Mouse (Mus musculus) frontal cortex, adult 2 months (tissue): ENCODE data around the gene Zfp292. TPM values are rescaled to one million over a fixed set of nuclear protein-coding genes. Genes with fewer than 3 reads are reported as not detected.

ENCODE experiments used
- DNase-seq, 2 experiments: peaks; one replicate each; pipeline ENCODE4 v3.0.0; 2022; ENCODE audit warnings: low spot score in 1 of 2; ENCODE audit errors: extremely low spot score in 1 of 2
- polyA plus RNA-seq: library from polyadenylated mRNA; depleted of rRNA; stranded (reverse); fragments of >200 nt; gene quantifications from 2 replicates; pipeline ENCODE4 v1.2.3, GENCODE M21; 2012; rRNA removed

The Zfp292 gene
- polyA plus RNA-seq, 1 experiment, result 9.3 TPM

DNA sequence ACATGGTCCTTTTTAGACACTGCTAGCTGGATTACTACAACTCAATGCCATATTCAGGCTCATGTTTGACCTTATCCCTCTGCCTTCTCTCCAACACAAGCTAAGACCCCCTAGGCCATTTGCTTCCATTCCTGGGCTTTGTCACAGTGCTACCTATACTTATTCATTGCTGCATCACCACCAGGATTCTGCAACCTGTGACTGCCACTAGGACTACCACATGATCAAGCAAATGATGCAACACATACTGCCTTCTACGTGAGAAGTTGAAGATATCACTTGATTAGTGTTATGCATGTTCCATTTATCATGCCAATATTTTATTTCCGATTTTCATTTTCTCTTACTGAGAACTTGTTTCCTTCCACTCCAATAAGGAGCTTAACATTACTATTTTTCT is 84.8 kb downstream of the Zfp292 start:
- DNase-seq, result no peak

DNA sequence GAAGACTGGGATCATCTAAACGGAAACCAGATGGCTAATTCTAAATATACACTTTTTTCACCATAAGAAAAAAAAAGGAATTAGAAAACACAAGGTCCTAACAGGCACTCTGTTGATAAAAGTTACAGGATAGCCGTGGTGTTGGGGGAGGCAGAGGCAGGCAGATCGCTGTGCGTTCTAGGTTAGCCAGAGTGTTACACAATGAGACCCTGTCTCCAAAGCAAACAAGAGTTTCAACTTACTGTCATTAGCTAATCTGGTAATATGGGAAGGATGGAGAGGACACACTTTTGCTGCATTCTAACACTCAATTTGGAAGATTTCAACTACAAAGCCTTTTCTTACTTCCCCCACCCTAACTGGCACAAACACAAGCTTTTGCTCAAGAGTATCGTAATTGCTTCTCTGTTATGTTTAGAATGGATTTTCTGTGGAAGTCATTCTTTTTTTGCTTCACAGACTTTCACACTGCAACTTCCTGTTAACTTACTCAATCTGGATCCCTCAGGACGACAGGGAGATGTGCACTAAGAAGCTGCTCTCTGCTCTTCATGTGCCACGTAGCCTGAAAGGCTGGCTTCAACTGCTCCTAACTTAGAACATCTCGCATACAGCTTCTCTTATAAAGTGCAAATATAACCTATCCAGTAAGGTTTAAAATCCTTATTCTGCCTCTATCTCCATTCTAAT is 85.3 kb downstream of the Zfp292 start:
- DNase-seq, result peak in 1 of 2 experiments; percentile 11

DNA sequence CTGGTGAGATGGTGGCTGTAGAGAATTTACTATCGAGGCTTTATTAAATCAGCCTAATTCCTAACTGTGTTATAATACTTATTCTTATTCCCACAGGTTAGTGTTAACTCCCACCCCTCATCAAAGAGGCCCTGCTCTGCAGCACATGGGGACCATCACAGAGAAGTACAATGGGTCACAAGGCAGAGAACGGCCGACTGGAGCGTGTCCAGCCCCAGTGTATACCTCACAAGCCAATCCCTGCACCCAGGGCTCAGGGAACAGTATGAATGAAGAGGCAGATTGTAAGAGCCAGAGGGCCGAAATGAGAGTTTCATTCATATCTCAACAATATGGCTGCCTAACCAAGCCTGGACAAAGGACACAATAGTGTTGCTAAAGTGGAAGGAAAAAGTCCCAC is 86.5 kb downstream of the Zfp292 start:
- DNase-seq, result no peak

DNA sequence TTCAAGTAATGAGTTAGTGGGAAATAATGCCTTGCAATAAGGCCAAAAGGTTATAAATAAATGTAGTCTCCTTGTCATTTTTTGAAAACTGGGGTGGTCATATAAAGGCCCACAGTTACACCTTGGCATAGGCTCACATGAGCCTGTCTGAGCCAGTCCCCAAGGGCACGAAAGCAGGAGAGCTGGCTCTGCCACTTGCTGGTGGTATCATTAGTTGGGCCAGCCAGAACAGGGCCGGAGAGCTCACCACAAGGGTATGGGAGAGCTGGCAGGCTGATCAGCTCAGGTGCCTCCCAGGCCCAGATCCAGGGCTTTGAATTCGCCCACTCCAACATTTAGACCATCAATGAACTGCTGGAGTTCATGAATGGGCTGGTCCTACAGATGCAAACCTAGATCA is 96.3 kb downstream of the Zfp292 start:
- DNase-seq, result no peak

DNA sequence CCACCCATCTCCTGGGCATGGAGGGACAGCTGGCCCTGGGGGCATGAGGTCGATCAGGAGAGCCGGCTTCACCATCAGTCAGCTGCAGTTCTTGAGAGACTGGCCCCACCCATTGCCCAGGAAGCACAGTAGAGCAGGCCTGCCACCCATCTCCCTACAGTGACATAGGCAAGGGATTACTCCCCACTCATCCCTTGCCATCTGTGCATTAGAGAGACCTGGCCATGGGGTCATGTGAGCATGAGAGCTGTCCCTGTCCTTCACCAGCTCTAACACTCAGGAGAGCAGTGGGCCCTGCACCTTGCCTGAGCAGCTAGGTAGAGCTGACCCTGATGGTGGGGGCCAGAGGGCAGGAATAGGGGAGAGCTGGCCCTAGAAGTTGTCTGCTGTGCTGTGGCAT is 97.1 kb downstream of the Zfp292 start:
- no peak for DNase-seq

DNA sequence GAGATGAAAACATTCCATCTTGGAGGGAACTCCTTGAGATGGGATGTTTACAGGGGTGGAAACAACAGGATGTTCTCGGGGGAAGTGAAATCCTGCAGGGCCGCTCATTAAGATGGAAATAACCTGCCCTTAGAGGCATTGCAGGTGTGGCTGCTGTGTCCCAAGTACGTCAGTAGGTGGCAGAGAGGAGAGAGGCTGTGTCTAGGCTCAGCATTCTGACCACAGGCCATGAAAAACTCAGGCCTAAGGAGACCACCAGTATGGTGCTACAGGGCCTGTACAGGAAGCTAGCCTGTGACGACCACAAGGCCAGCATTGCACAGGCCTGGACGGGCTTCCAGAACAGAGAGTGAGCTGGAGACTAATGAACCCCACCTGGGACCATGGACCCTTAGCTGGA is 97.9 kb downstream of the Zfp292 start:
- no peak for DNase-seq

DNA sequence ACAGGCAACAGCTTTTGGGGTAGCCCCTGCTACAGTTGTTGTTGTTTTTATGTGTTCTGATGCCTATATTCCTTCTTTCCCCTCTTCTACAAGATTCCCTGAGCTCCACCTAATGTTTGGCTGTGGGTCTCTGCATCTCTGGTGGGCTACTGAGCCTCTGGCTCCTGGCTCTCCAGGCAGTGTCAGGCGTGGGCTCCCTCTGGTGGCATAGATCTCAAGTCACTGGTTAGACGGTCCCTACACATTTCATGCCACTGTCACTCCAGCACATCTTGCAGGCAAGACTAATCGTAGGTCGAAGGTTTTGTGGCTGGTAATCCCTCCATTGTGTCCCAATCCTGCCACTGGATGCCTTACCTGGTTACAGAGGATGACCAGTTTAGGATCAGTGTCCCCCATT is 100.0 kb downstream of the Zfp292 start:
- DNase-seq, result no peak

DNA sequence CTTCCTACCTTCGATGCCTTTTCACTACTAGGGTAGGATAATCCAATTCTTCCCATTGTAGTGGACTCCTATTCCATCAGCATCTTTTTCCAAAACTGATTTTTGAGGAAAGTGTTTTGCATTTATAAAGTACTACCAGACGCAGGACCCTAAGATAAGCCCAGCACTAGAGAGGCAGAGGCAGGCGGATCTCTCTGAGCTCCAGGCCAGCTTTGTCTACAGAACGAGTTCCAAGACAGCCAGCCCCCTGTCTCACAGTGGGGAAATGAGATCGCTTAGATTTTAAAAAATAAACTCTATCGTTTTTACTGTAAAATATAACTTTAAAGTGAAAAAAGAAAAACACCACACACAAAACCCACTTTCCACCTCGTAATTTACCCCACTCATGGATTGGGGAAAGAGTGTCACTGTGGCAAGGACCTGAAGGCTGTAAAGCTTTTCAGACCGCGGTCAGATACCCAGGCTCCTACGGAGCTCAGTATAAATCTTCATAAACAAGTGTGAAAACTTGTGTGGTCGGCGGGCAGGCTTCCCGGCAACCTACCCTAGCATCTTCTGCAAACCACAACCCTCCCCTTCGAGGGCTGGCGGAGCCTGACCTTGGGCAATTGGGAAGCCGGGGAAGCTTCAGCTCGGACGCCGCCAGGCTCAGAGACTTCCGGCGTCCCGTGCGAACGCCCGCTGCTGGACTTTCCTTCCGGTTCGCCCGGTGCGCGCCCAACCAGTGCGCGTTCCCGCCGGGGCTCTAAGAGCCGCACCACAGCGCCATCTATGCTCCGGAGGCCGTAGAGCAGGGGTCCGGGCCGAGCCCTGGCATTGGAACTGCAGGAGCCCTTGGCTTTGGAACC is 104.9 kb downstream of the Zfp292 start, which contains the start of gene Smim8:
Gene Smim8 (minus strand): TSS at position 747 of the 851 bp plus-strand sequence.
- peak; percentile 61 to 94 for DNase-seq

DNA sequence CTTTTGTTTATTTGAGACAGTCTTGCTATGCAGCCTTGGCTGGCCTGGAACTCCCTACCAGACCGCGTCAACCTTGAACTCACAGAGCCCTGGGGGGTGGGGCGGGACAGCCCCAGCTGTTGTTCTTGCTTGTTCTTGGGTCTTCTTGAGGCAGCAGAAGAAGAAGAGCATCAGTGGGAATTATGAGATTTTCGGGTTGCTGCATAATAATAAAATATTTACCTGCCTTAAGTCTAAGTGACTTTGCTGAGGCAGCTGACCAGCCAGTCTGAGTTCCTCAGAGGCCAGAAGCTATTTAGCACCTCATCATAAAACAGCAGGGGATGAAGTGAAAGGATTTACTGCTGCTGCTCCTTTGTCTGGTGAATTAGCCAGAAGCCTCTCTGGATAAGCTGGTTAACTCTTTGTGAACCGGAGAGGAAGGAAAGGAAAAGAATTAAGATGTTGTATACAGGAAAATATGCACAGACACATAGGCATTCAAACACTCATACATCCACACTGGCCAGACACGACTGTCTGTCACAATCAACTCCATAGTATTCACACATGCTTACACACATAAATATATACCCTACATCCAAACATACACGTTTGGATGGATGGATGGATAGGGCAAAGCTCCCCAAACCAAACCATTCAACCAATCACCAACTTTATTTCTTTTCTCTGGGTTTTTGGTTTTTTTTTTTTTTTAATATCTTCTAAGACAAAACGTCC is 110.9 kb downstream of the Zfp292 start:
- DNase-seq, result no peak

DNA sequence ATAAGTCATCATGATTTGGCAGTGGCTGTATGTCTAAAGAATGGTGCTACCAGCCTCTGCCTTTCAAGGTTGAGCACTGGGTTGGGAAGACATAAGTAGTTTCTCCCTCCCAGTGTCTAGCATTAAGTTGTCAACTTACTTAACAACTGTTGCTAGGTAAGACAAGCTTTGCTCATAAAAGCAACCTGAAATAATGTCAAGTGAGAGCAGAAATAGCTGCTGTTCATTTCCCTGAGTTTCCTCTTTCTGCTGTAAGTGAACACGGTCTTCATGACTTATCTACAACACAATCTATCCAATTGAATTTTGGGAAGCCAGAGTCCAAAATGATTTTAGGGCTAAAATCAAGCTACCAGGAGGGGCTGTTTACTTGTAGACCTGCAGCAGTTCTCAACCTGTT is 126.6 kb downstream of the Zfp292 start, which contains the start of gene Gm136:
Gene Gm136 (minus strand): TSS at position 101 of the 400 bp plus-strand sequence.
- DNase-seq, result no peak

Other genes with a start within 250 kb of the Zfp292 start
- 19.8 and 21.5 TPM in 2 replicates for gene Slc35a1, start 195.5 kb downstream of the Zfp292 start, polyA plus RNA-seq
- gene Cfap206, start 152.8 kb downstream of the Zfp292 start, polyA plus RNA-seq, result 1.9 and 2.0 TPM in 2 replicates
- not detected in 2 replicates for gene Gm136, start 126.7 kb downstream of the Zfp292 start, polyA plus RNA-seq
- gene Smim8, start 104.5 kb downstream of the Zfp292 start, polyA plus RNA-seq, result 26.4 and 27.7 TPM in 2 replicates
- gene Cga, start 10.8 kb upstream of the Zfp292 start, polyA plus RNA-seq, result not detected in 2 replicates